Mouse (Mus musculus) cerebellum, adult 2 months (tissue): ENCODE measurements around the gene Plcb1. TPM values are rescaled to one million over a fixed set of nuclear protein-coding genes. Genes with fewer than 3 reads are reported as not detected.

Experiments used
- DNase-seq, 2 experiments: peaks; one replicate each; pipeline ENCODE4 v3.0.0; 2021
- H3K27ac ChIP-seq: fragments of 200-500 bp; 2 replicates; pipeline ENCODE4 v1.5.1; 2012; ENCODE audit warnings: low read length, control low read depth, inconsistent platforms; ENCODE audit not compliant: insufficient read depth
- H3K27me3 ChIP-seq: fragments of 200-500 bp; 2 replicates; pipeline ENCODE4 v1.6.1; 2012; ENCODE audit warnings: inconsistent platforms, mild to moderate bottlenecking, low read length, moderate library complexity; ENCODE audit not compliant: control insufficient read depth, insufficient read depth
- H3K4me1 ChIP-seq: fragments of 200-500 bp; 2 replicates; pipeline ENCODE4 v1.6.1; 2011; ENCODE audit warnings: low read length; ENCODE audit not compliant: control insufficient read depth, insufficient read depth
- H3K4me3 ChIP-seq: fragments of 200-500 bp; replicated peaks from 2 replicates; pipeline ENCODE3; 2011; ENCODE audit warnings: mild to moderate bottlenecking, low read depth, low read length, control low read depth; ENCODE audit not compliant: insufficient read depth
- CTCF ChIP-seq: fragments of 200-500 bp; IDR thresholded peaks from 2 replicates; pipeline ENCODE4 v1.5.1; 2011; ENCODE audit warnings: low read depth, mild to moderate bottlenecking, control low read depth, low read length, moderate library complexity, borderline replicate concordance; ENCODE audit not compliant: insufficient read depth
- POLR2A ChIP-seq: fragments of 200-500 bp; IDR thresholded peaks from 2 replicates; pipeline ENCODE4 v1.6.1; 2011; ENCODE audit warnings: low read length, control low read depth, borderline replicate concordance; ENCODE audit not compliant: insufficient read depth
- WGBS: fragments of 180-500 bp; shearing (Covaris S2); methylation state at CpG from one replicate; pipeline ENCODE4 v1.1.7; 2018; 5-methylcytosine and 5-hydroxymethylcytosine counted together
- polyA plus RNA-seq: library from polyadenylated mRNA; depleted of rRNA; stranded (reverse); fragments of >200 nt; gene quantifications from 2 replicates; pipeline ENCODE4 v1.2.3, GENCODE M21; 2012

Gene Plcb1
- polyA plus RNA-seq, 1 experiment, result 18.5 TPM

DNA sequence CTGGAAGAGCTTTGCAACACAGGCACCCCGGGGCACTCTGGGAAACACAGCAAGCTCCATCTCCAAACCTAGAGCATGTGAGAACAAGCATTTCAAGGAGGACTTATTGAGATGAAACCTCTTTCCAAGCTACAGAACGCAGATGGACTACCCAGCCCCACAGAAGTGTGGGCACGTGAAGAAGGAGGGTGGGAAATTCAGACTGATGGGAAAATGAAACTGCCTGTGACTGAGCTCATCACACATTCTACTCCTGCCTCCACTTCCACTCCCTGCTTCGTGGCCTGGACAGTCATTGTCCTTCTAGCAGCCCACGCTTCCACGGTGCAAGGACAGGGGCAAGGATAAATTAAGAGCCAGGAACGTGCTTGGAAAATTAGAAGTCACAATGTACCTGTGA lies 370.2 kb downstream of the Plcb1 start:
- TF ChIP-seq POLR2A, result no peak
- Histone ChIP-seq H3K27ac (no peak overlapping the region), H3K4me3 (no peak overlapping the region), H3K27me3 (no peaks in the 10 kb centered on the region), H3K4me1 (no peaks in the 10 kb centered on the region)
- WGBS, result 80% methylated on average over 7 of the region's 7 CpGs
- no peak for DNase-seq

DNA sequence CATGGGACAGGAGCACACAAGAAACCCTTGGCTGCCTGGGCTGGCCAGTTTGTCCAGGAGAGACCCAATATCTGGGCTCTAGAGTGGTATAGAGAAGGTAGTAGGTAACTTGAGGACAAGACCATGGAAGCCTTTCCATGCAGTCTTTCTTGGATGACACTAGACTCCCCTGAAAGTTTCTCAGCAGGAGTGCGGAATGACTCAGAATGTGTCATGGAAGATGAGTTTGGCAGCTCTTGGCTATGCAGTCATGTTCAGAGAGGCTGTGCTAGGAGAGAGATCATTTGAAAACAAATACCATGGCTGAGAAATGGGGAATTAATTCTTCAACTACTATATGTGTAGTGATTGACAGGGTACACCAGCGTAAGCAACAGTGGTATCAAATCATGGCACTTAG lies 372.1 kb downstream of the Plcb1 start:
- Histone ChIP-seq H3K27ac (no peak overlapping the region), H3K4me3 (no peak overlapping the region), H3K4me1 (no peaks in the 10 kb centered on the region), H3K27me3 (no peaks in the 10 kb centered on the region)
- DNase-seq, result peak; percentile 17 to 51
- TF ChIP-seq CTCF, result no peak
- no peak for TF ChIP-seq POLR2A
- WGBS, result 84% methylated on average over 2 of the region's 2 CpGs

DNA sequence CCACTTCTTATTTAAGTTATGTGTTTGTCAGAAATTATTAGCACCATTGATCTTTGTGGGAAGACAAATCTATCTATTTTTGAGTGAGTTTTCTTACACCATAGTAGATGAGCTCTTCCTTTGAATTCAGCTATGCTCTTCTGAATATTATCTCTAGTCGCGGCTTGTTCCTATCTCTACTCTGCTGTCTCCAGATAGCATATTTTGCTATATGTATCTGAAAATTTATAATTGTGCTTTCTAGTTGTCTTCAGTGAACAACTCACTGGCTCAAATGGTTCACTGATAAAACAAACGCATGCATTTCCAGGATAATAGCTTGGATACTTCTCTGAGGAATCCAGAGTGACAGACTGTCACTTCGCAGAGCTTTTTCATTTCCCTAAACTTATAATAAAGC lies 375.8 kb downstream of the Plcb1 start:
- DNase-seq, result no peak
- Histone ChIP-seq H3K27ac (no peak overlapping the region), H3K4me3 (no peak overlapping the region), H3K27me3 (no peaks in the 10 kb centered on the region), H3K4me1 (no peaks in the 10 kb centered on the region)
- no peak for TF ChIP-seq POLR2A
- TF ChIP-seq CTCF, result no peak
- 92% methylated on average over 4 of the region's 4 CpGs for WGBS

DNA sequence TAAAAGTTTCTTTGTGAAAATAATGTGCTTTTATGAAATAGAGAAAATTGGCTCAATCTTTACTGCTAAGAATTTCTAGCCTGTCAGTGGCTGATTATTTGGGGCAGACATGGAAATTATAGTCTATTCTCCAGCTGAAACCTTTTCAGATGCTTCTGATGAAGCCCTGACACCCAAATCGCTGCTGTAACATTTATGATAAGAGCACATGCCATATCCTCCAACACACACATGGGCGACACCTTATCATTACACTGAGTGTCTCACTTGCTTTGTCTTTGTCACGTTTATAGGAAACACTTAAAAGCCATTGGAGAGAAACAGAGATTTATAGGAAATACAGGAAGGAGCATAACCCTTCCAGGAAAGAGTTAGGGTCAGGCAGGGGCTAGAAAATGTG lies 379.6 kb downstream of the Plcb1 start:
- 86% methylated on average over 3 of the region's 3 CpGs for WGBS
- H3K27ac ChIP-seq, result no peak overlapping the region
- no peak for DNase-seq
- H3K4me1 ChIP-seq, result no peaks in the 10 kb centered on the region
- TF ChIP-seq POLR2A, result no peak
- TF ChIP-seq CTCF, result no peak
- H3K27me3 ChIP-seq, result no peaks in the 10 kb centered on the region
- no peak overlapping the region for H3K4me3 ChIP-seq

DNA sequence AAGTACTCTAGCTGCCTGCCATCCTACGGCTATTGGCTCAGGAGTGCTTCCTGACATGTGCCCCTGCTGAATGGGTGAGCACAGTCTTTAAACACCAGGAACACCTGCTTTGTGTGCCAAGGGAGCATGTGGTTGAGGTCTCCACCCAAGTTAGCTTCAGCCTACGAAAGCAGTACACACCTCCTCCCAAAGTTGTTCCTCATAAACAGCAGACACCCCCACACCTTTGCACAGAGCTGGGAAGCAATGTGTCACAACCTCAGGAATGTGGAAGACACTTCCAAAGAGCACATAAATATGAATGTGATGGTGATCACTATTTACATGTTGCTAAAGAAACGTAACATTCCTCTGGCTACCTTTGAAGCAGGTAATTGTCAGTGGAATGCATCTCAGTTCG lies 389.7 kb downstream of the Plcb1 start:
- DNase-seq, result no peak

DNA sequence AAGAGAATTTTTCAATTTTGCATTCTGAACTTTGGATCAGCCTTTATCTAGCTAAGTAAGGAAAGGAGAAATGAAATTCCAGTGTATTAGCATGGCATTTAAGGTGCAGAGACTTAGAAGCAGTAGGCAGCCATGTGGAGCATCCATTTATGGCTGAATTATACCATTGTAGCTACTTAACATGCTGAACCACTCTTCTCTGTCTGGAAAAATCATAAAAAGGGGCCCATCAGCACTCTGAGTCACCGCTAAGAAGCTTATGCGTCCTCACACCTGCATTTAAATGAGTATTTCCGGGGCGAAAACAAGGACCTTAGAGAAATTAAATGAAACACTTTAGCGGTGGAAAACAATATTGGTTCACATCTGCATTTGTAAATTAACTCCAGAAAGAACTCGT lies 401.8 kb downstream of the Plcb1 start:
- Histone ChIP-seq H3K27me3 (no peaks in the 10 kb centered on the region), H3K4me1 (no peaks in the 10 kb centered on the region), H3K4me3 (no peak overlapping the region), H3K27ac (no peak overlapping the region)
- 88% methylated on average over 6 of the region's 6 CpGs for WGBS
- TF ChIP-seq CTCF (no peak), POLR2A (no peak)
- DNase-seq, result no peak

More for the DNA sequence above, 389.7 kb downstream of the Plcb1 start:
- H3K27ac ChIP-seq, result no peak overlapping the region
- WGBS, result 75% methylated on average over 4 of the region's 4 CpGs
- H3K27me3 ChIP-seq, result no peaks in the 10 kb centered on the region
- no peak overlapping the region for H3K4me3 ChIP-seq
- TF ChIP-seq POLR2A (no peak), CTCF (no peak)
- no peaks in the 10 kb centered on the region for H3K4me1 ChIP-seq

DNA sequence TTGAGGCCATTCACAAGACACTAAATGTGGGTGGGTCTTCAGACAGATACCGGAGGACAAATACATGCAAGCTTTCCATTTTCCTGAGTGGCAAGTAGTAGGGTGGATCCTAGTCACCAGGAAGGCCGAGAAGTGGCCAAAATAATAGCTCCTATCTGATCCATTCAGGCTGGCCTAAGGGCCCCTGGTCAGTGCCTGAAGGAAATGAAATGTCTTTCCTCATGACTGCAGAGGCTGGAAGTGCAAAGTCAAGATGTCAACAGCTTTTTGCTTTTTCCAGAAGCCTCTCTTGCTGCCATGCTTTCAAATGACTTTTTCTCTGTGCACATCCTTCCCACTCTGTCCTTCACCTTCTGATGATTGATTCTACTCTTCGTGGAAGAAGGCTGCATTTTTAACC lies 415.0 kb downstream of the Plcb1 start:
- Histone ChIP-seq H3K4me1 (no peaks in the 10 kb centered on the region), H3K27ac (no peak overlapping the region), H3K27me3 (no peaks in the 10 kb centered on the region), H3K4me3 (no peak overlapping the region)
- no peak for DNase-seq
- no peak for TF ChIP-seq CTCF
- TF ChIP-seq POLR2A, result no peak
- WGBS, result 93% methylated on average over 3 of the region's 3 CpGs

DNA sequence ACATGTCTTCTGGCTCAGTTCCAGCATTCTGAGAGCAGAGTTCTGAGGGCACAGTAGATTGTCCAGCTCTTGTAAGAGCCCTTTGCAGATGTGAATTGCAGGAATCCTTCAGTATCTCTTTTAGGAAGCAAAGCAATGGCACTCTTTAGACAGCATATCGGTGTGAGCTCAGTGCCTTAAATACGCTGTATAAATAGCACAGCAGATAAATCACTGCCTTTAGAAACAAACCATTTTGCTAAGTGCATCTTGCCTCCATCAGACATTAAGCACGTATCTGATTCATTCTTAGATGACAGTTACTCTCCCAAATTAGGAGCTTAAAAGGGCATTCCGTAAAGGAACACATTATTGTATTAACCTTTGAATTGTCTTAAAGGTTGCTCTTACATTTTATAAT lies 416.5 kb downstream of the Plcb1 start:
- TF ChIP-seq POLR2A (no peak), CTCF (no peak)
- Histone ChIP-seq H3K4me1 (no peaks in the 10 kb centered on the region), H3K27ac (no peak overlapping the region), H3K27me3 (no peaks in the 10 kb centered on the region), H3K4me3 (no peak overlapping the region)
- DNase-seq, result no peak
- WGBS, result 96% methylated on average over 4 of the region's 4 CpGs
